Mouse (Mus musculus) thymus, postnatal 0 days (tissue): Measurements from ENCODE around the gene Mpped2. TPM values are rescaled to one million over a fixed set of nuclear protein-coding genes. Genes with fewer than 3 reads are reported as not detected.

ENCODE experiments used
- DNase-seq: peaks from one replicate; pipeline ENCODE4 v3.0.0-alpha.2; 2015; ENCODE audit warnings: low spot score
- polyA plus RNA-seq: library from polyadenylated mRNA; unstranded; fragments of >200 nt; fragmentation: Nextera tagmentation; extraction: Ambion mirVana; gene quantifications from 2 replicates; pipeline ENCODE4 v1.2.1, GENCODE M21; 2015

The Mpped2 gene
- polyA plus RNA-seq, 1 experiment from 2014 or later, result 8.4 TPM

- no peak for DNase-seq
Observed at GRCm38 (mm10) chr2:106855184-106855583, 162.1 kb downstream of the Mpped2 start.

DNA sequence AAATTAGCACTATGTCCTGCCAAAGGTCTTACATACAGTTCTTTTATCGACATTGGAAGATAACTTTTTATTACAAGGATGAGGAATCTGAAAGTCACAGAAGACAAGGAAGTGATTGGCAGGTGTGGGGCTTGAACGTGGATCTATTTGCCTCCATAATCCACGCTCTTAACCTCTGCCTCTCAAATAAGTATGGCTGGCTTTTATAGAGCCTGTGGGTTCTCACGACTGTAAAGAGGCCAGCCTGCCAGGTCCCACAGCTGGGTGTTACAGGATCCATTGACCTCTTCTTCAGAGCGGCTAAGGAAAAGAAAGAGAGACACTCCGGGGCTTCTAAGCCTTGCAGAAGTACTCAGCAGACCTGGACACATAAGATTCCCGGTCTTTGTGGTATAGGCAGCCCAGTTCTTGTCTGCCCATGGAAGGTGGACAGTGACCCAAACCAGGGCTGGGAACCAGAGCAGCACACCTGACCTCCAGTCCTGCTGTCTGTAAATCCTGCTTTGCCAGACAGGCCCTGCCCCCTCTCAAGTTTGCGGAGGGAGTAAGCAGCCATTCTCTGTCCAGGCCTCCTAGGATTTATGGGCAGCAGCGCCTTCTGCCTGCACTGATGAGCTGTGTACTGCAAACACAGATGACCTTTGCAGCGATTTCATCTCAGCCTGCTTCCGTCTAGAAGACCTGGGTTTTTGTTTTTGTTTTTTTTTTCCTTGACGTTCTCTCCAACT is 162.7 kb downstream of the Mpped2 start:
- no peak for DNase-seq

DNA sequence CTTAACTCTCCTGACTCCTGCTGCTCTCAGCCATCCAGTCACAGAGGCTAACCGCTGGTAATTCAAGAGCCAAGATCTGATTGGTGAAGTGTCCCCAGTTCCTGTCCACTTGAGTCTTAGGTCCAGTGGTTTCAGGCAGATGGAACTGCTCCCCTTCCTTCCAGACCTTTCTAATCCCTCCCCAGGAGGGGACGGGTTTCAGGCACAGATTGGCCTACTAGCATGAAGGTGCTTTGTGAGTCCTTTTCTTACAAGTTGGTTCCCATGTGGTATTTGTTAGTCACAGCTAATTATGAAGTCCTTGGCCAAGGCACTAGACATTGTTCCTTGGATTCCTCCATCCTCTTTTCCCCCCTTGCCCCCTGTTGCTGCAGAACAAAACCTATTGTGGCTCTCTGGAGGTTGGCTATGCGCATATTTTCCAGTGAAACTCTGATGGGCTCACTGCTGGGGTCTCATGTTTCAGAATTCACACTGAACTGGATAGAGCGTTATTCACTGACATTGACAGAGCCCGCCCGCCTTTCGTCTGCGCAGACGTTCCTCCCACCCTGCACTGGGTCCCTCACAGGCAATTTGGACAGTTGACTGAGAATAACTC is 163.4 kb downstream of the Mpped2 start:
- DNase-seq, result no peak

DNA sequence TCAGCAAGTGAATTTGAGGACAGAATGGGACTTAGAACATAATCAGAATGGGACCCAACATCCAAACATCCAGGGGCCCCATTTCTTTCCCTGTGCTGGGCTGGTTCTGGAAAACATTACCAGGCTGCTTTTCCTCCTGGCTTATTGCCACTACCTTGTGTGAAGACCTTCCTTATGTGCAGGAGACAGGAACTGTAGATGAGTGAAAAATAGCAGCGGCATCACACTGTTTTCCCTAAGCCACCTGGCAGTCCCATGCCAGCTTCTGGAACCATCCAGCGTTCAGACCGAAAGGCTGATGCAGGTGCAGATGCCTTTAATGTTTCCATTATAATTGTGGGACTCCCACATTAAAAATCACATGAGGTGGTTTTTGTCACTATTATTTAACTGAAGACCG is 164.2 kb downstream of the Mpped2 start:
- DNase-seq, result no peak

DNA sequence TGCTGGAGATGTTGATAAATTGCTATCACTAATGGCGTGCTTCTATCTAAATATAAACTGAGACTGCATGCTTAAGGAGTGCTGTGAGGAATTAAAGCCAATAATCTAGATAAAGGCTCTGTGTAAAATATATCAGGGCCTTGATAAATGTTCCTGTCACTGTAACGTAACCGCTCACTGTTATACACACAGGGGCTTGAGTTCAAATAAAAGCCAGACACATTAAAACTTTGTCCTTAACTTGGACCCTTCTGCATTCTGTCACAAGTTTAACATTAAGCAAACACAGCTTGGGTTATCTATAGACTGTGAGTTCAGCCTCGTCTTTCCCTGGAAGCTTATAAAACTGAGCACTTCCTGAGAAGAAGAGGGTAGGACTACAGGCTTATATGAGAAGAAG is 164.6 kb downstream of the Mpped2 start:
- DNase-seq, result no peak

- no peak for DNase-seq
Observed at GRCm38 (mm10) chr2:106860856-106861679, 168.0 kb downstream of the Mpped2 start.

DNA sequence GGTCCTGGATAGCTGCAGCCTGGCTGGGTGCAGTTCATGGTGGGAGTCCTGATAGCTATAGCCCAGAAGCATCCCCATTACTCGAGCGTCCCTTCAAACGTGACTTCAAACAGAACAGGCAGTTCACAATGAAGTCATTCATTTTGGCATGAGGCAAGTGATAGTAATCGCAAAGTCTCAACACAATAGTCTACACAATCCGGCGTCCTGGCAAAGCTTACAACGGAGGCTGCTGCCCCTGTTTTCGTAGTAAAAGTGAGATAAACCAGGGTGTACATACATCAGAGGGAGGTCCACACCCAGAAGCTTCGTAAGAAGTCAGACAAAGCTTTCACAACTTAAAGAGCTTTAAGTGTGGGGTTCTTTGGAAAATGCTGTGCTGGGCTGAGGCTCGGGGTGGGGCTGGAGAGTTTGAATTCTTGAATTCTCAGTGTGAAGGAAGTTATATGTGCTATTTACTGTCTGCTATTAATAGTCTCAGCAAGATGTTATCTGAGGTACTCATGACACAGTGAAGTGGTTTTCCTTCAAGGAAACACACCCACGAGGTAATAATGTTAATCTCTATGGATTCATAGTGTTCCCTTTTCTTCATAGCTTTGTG is 170.1 kb downstream of the Mpped2 start:
- DNase-seq, result no peak

- DNase-seq, result no peak
Observed at GRCm38 (mm10) chr2:106865148-106865786, 172.2 kb downstream of the Mpped2 start.

- DNase-seq, result peak; percentile 42
Observed at GRCm38 (mm10) chr2:106866303-106866702, 173.2 kb downstream of the Mpped2 start.

DNA sequence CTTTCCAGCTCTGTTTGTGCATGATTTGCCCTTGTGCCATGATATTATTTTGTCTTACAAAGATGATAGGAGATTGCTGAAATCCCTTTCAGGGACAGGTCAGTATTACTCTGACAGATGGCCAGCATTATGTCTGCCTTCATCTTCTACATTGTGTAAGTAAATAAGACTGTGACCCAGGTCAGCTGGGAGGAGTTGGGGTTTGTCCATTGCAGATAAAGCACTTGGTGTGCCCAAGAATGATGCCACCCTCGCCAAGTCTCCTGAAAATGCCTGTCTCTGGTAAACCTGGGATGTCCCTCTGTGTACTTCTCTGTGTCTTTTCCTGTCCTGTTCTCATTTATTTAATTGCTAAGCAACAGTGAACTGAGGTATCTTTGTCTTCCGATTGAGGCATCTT is 177.8 kb downstream of the Mpped2 start:
- no peak for DNase-seq

DNA sequence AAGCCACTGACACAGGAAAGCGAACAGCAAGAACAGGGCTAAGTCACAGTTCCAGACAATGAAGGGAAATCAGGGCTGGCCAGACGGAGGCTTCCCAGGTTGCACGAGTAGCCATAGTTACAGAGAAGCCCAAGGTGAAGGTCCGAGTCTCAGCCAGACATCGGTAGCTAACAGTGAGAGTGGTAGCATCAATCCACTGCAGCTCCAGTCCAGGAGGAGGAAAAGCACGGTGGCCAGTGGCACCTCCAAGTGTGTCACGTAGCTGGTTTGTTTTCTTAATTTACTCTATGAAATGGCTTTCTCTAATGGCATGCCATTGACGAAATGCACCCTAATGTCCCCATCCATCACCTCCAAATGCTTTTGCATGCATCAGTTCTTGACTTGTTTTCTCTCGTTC is 180.1 kb downstream of the Mpped2 start:
- DNase-seq, result no peak

DNA sequence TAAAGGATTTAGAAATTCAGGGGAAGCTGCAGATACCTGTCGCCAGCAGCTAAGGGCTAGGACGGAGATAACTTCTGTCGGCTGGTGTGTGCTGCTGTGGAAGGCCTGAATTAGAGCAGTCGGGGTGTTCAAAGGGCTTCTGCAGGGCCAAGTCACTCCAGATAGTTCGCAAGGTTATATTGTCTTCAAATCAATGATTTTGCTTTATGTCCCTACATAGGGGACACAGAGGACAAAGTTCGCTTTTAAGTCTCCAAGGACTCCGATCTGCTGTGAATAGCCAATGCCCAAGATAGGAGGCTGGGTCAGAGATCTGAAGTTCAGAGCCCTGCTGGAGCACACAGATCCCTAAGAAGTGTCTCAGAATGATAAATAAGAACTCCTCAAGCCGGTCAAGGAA is 190.3 kb downstream of the Mpped2 start:
- no peak for DNase-seq

- DNase-seq, result no peak
Observed at GRCm38 (mm10) chr2:106888174-106888573, 195.1 kb downstream of the Mpped2 start.

DNA sequence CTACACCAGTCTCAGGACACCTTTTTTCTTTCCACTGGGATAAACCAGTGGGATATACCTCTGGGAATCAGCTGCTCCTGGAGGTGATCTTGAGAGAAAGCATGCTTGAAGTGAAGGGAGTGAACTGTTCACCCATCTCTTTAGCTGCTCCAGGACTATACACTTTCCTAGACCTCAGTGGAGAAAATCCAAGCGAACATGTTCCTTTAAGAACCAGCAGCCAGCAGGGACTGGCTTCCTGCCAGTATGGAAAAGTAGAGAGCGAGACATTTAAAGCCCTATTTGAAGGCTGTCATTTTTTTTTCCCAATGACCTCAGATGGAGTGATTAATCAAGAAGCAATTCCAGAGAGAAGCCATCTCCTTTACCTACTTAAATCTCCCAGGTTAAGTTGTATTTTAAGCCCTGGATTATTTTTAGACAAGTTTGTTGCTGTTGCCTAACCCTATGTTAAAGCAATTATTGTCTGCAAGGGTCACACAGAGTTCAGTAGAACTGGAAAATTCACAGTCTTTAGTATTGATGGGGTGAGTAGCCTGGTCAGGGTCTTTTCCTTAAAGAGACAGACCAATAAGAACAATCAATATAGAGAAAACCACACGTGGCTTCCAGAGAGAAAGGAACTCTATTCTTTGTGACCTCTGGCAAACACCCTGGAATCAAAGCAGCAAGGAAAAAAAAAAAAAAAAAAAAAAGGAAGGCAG is 196.4 kb downstream of the Mpped2 start:
- no peak for DNase-seq

GRCm38 (mm10) chr2:106893376-106893775 is 200.3 kb downstream of the Mpped2 start:
- DNase-seq, result no peak

DNA sequence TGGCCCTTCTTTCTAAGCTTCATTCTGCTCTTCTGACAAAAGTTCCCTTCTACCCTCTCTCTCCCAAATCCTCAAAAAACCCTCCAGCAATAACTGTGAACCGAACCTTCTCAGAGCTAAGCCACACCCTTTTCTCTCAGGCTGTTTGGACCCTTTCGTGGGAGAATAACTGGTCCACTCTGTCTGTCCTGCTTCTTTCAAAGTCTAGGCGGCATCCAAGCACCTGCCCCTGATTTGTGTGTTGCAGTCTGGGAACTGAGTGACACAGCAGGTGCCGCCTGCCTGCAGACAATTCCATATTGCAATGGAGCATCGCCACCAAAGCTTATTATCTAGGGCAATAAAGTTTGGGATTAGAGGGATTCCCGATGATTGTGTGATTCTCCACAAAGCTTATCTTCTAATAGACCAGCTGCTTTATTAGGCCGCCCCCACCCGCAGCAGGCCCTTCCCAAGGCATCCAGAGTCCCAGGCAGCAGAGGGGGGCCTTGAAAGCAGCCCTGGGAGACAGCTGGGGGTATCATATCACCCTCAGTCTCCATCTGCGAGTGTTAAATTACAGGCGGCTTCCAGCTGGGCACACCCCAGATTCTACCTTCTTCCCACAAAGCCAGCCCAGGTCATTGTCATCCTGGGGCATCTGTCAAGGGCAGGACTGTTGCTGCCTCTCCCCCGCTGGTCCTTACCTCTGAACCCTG is 202.4 kb downstream of the Mpped2 start:
- no peak for DNase-seq

DNA sequence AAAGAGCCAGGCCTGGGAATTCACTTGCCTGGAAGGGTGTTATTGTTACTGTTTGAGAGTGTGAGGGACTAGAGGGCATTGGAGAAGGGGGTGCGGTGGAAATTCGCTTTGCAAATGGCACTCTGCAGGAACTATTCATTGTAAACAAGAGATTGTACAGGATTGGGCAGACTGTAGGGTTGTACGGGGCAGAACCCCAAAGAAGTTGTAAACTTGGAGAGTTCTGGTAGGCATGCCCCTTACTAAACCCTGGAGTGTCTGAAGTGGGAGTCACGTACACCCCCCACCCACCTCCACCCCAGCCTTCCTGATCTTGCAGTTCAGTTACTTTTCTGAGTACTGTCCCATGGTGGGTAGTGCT is 202.9 kb downstream of the Mpped2 start:
- DNase-seq, result no peak

DNA sequence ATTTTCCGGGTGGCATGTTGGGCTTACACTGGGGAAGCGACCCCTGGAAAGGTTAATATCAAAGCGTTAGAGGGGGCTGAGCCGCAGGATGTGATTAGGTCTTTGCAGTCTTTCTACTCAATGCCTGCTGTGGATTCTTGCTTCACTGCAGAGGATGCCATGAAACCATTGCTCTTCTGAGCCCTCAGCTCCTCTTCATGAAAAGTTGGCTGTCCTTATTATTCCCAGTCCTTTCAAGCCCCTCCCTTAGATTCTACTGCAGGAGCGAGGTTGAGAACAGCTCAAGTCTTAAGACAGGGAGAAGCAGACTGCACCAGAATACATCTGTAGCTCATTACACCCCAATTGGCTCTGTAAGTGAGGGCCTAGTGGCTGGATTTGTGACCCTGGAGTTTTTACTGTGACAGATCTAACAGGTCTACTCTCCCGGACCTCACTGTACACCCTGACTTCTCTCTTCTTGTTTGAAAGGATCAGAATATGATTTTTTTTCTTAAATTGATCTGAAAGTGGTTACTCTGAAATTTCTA is 218.9 kb downstream of the Mpped2 start:
- DNase-seq, result no peak
